Mouse (Mus musculus): ENCODE measurements around the gene Fam129c. TPM values are rescaled to one million over a fixed set of nuclear protein-coding genes. Genes with fewer than 3 reads are reported as not detected.

Fam129c gene
- polyA plus RNA-seq, 1 experiment from 2014 or later, result 2.7 TPM

- Histone ChIP-seq H3K4me1 (ENCODE audit: control insufficient read depth, insufficient read depth, low read length) (peaks cover 6% of the 10 kb centered on the region; the same call in 1 of the 2 replicates), H3K9ac (replicated peaks; ENCODE audit: low read length) (no peak overlapping the region), H3K4me3 (ENCODE audit: low read depth, low read length) (no peak overlapping the region), H3K9me3 (replicated peaks; ENCODE audit: control insufficient read depth, low read length) (peaks cover 3% of the 10 kb centered on the region), H3K36me3 (replicated peaks; ENCODE audit: control insufficient read depth, insufficient read depth, low read depth, low read length) (no peaks in the 10 kb centered on the region), H3K4me2 (ENCODE audit: low read depth, low read length) (no peak overlapping the region), H3K27me3 (ENCODE audit: control insufficient read depth, insufficient read depth, low read length) (peaks cover 61% of the 10 kb centered on the region), H3K27ac (replicated peaks; ENCODE audit: low read depth, low read length) (no peak overlapping the region)
- DNase-seq (ENCODE audit: low spot score) (no peak), ATAC-seq (replicated peaks; ENCODE audit: insufficient number of reproducible peaks, low FRiP score, low TSS enrichment, low read depth) (no peak)
- WGBS, result 78% methylated on average over 3 of the region's 3 CpGs
Measured at GRCm38 (mm10) chr8:71560071-71560470, 37.4 kb upstream of the Fam129c start.

- DNase-seq (ENCODE audit: low spot score) (no peak), ATAC-seq (replicated peaks; ENCODE audit: insufficient number of reproducible peaks, low FRiP score, low TSS enrichment, low read depth) (no peak)
- no peaks in the 10 kb centered on the region for H3K36me3 ChIP-seq (replicated peaks; ENCODE audit: control insufficient read depth, insufficient read depth, low read depth, low read length)
- H3K9me3 ChIP-seq (replicated peaks; ENCODE audit: control insufficient read depth, low read length), result peaks cover 3% of the 10 kb centered on the region
- H3K4me1 ChIP-seq (ENCODE audit: control insufficient read depth, insufficient read depth, low read length), result peaks cover 6% of the 10 kb centered on the region; the same call in 1 of the 2 replicates
- no peak overlapping the region for H3K4me3 ChIP-seq (ENCODE audit: low read depth, low read length)
- H3K27me3 ChIP-seq (ENCODE audit: control insufficient read depth, insufficient read depth, low read length), result peaks cover 61% of the 10 kb centered on the region
- no peak overlapping the region for H3K4me2 ChIP-seq (ENCODE audit: low read depth, low read length)
- H3K27ac ChIP-seq (replicated peaks; ENCODE audit: low read depth, low read length), result no peak overlapping the region
- H3K9ac ChIP-seq (replicated peaks; ENCODE audit: low read length), result no peak overlapping the region
- WGBS, result 81% methylated on average over 5 of the region's 5 CpGs
Measured at GRCm38 (mm10) chr8:71560765-71561164, 36.7 kb upstream of the Fam129c start.

GRCm38 (mm10) chr8:71561401-71561800 lies 36.0 kb upstream of the Fam129c start:
- Histone ChIP-seq H3K9ac (replicated peaks; ENCODE audit: low read length) (no peak overlapping the region), H3K9me3 (replicated peaks; ENCODE audit: control insufficient read depth, low read length) (peaks cover 3% of the 10 kb centered on the region), H3K27me3 (ENCODE audit: control insufficient read depth, insufficient read depth, low read length) (peaks cover 61% of the 10 kb centered on the region), H3K4me2 (ENCODE audit: low read depth, low read length) (no peak overlapping the region), H3K4me3 (ENCODE audit: low read depth, low read length) (no peak overlapping the region), H3K4me1 (ENCODE audit: control insufficient read depth, insufficient read depth, low read length) (peaks cover 6% of the 10 kb centered on the region; the same call in 1 of the 2 replicates), H3K27ac (replicated peaks; ENCODE audit: low read depth, low read length) (no peak overlapping the region), H3K36me3 (replicated peaks; ENCODE audit: control insufficient read depth, insufficient read depth, low read depth, low read length) (no peaks in the 10 kb centered on the region)
- 2% methylated on average over 15 of the region's 15 CpGs for WGBS
- ATAC-seq (replicated peaks; ENCODE audit: insufficient number of reproducible peaks, low FRiP score, low TSS enrichment, low read depth) (no peak), DNase-seq (ENCODE audit: low spot score) (peak; percentile 81)

- H3K36me3 ChIP-seq (replicated peaks; ENCODE audit: control insufficient read depth, insufficient read depth, low read depth, low read length), result no peaks in the 10 kb centered on the region
- peak overlapping the region; percentile 26 for H3K4me2 ChIP-seq (ENCODE audit: low read depth, low read length)
- peaks cover 48% of the 10 kb centered on the region for H3K27me3 ChIP-seq (ENCODE audit: control insufficient read depth, insufficient read depth, low read length)
- peaks cover 6% of the 10 kb centered on the region; the same call in 1 of the 2 replicates for H3K4me1 ChIP-seq (ENCODE audit: control insufficient read depth, insufficient read depth, low read length)
- H3K9ac ChIP-seq (replicated peaks; ENCODE audit: low read length), result no peak overlapping the region; the same call in 1 of the 2 replicates
- peak; percentile 70 for DNase-seq (ENCODE audit: low spot score)
- peak overlapping the region; percentile 16; the same call in 1 of the 2 replicates for H3K4me3 ChIP-seq (ENCODE audit: low read depth, low read length)
- no peak for ATAC-seq (replicated peaks; ENCODE audit: insufficient number of reproducible peaks, low FRiP score, low TSS enrichment, low read depth)
- peaks cover 3% of the 10 kb centered on the region for H3K9me3 ChIP-seq (replicated peaks; ENCODE audit: control insufficient read depth, low read length)
- under 1% methylated on average over 33 of the region's 33 CpGs for WGBS
- H3K27ac ChIP-seq (replicated peaks; ENCODE audit: low read depth, low read length), result no peak overlapping the region
Measured at GRCm38 (mm10) chr8:71562751-71563150, 34.7 kb upstream of the Fam129c start.

- Histone ChIP-seq H3K4me1 (ENCODE audit: control insufficient read depth, insufficient read depth, low read length) (0 out of 2 replicates have a peak, but pooled peaks cover under 1% of the 10 kb centered on the region), H3K4me3 (ENCODE audit: low read depth, low read length) (no peak overlapping the region), H3K9me3 (replicated peaks; ENCODE audit: control insufficient read depth, low read length) (peaks cover 3% of the 10 kb centered on the region), H3K27ac (replicated peaks; ENCODE audit: low read depth, low read length) (no peak overlapping the region), H3K4me2 (ENCODE audit: low read depth, low read length) (no peak overlapping the region), H3K36me3 (replicated peaks; ENCODE audit: control insufficient read depth, insufficient read depth, low read depth, low read length) (no peaks in the 10 kb centered on the region), H3K27me3 (ENCODE audit: control insufficient read depth, insufficient read depth, low read length) (peaks cover 41% of the 10 kb centered on the region), H3K9ac (replicated peaks; ENCODE audit: low read length) (no peak overlapping the region)
- WGBS, result 88% methylated on average over 4 of the region's 4 CpGs
- no peak for ATAC-seq (replicated peaks; ENCODE audit: insufficient number of reproducible peaks, low FRiP score, low TSS enrichment, low read depth)
- DNase-seq (ENCODE audit: low spot score), result no peak
Measured at GRCm38 (mm10) chr8:71563992-71564391, 33.5 kb upstream of the Fam129c start.

GRCm38 (mm10) chr8:71566501-71566900 lies 30.9 kb upstream of the Fam129c start, which contains the start of gene Nxnl1:
Nxnl1 (minus strand) TSS chr8:71566601.
- Histone ChIP-seq H3K9me3 (replicated peaks; ENCODE audit: control insufficient read depth, low read length) (peaks cover 3% of the 10 kb centered on the region), H3K4me2 (ENCODE audit: low read depth, low read length) (no peak within 1 kb of the TSS), H3K4me1 (ENCODE audit: control insufficient read depth, insufficient read depth, low read length) (no peaks in the 10 kb centered on the region; the same call in 1 of the 2 replicates), H3K36me3 (replicated peaks; ENCODE audit: control insufficient read depth, insufficient read depth, low read depth, low read length) (no peaks in the 10 kb centered on the region), H3K27me3 (ENCODE audit: control insufficient read depth, insufficient read depth, low read length) (peaks cover 19% of the 10 kb centered on the region), H3K4me3 (ENCODE audit: low read depth, low read length) (no peak within 1 kb of the TSS), H3K9ac (replicated peaks; ENCODE audit: low read length) (no peak within 1 kb of the TSS), H3K27ac (replicated peaks; ENCODE audit: low read depth, low read length) (no peak within 1 kb of the TSS)
- no peak for ATAC-seq (replicated peaks; ENCODE audit: insufficient number of reproducible peaks, low FRiP score, low TSS enrichment, low read depth)
- no peak for DNase-seq (ENCODE audit: low spot score)
- whole genome bisulfite sequencing, result 53% methylated on average over 3 of the region's 3 CpGs

- Histone ChIP-seq H3K27me3 (ENCODE audit: control insufficient read depth, insufficient read depth, low read length) (peaks cover 9% of the 10 kb centered on the region), H3K4me1 (ENCODE audit: control insufficient read depth, insufficient read depth, low read length) (no peaks in the 10 kb centered on the region; the same call in 1 of the 2 replicates), H3K36me3 (replicated peaks; ENCODE audit: control insufficient read depth, insufficient read depth, low read depth, low read length) (no peaks in the 10 kb centered on the region), H3K9ac (replicated peaks; ENCODE audit: low read length) (no peak overlapping the region), H3K9me3 (replicated peaks; ENCODE audit: control insufficient read depth, low read length) (peaks cover 3% of the 10 kb centered on the region), H3K4me2 (ENCODE audit: low read depth, low read length) (no peak overlapping the region), H3K4me3 (ENCODE audit: low read depth, low read length) (no peak overlapping the region), H3K27ac (replicated peaks; ENCODE audit: low read depth, low read length) (no peak overlapping the region)
- 76% methylated on average over 7 of the region's 7 CpGs for WGBS
- ATAC-seq (replicated peaks; ENCODE audit: insufficient number of reproducible peaks, low FRiP score, low TSS enrichment, low read depth), result no peak
- DNase-seq (ENCODE audit: low spot score), result no peak
Measured at GRCm38 (mm10) chr8:71567587-71567986, 29.9 kb upstream of the Fam129c start.

- no peaks in the 10 kb centered on the region; the same call in 1 of the 2 replicates for H3K4me1 ChIP-seq (ENCODE audit: control insufficient read depth, insufficient read depth, low read length)
- peak within 1 kb of the TSS; percentile 59 for H3K4me3 ChIP-seq (ENCODE audit: low read depth, low read length)
- H3K27ac ChIP-seq (replicated peaks; ENCODE audit: low read depth, low read length), result 0 out of 2 replicates have a peak within 1 kb of the TSS, but pooled peaks have one; percentile 1
- peak within 1 kb of the TSS; percentile 32 for H3K9ac ChIP-seq (replicated peaks; ENCODE audit: low read length)
- ATAC-seq (replicated peaks; ENCODE audit: insufficient number of reproducible peaks, low FRiP score, low TSS enrichment, low read depth), result no peak
- no peaks in the 10 kb centered on the region for H3K36me3 ChIP-seq (replicated peaks; ENCODE audit: control insufficient read depth, insufficient read depth, low read depth, low read length)
- peaks cover 3% of the 10 kb centered on the region for H3K9me3 ChIP-seq (replicated peaks; ENCODE audit: control insufficient read depth, low read length)
- H3K4me2 ChIP-seq (ENCODE audit: low read depth, low read length), result peak within 1 kb of the TSS; percentile 90
- peaks cover 5% of the 10 kb centered on the region for H3K27me3 ChIP-seq (ENCODE audit: control insufficient read depth, insufficient read depth, low read length)
- 12% methylated on average over 13 of the region's 13 CpGs for WGBS
- no peak for DNase-seq (ENCODE audit: low spot score)
Measured at GRCm38 (mm10) chr8:71568387-71568937, 29.0 kb upstream of the Fam129c start, which contains the start of gene Slc27a1. Slc27a1 (plus strand) TSS chr8:71568882.
